Mouse (Mus musculus) ZHBTc4 (cell line): ENCODE data around the gene Hoxb9.

Experiments used
- DNase-seq: peaks from one replicate; pipeline ENCODE4 v3.0.0-alpha.2; 2011; ENCODE audit warnings: low read depth, low spot score

Hoxb9 gene

GRCm38 (mm10) chr11:96270996-96271540 lies at the start of gene Hoxb9:
Gene Hoxb9 (plus strand): TSS chr11:96271457.
- DNase-seq, result peak; percentile 55

GRCm38 (mm10) chr11:96223813-96224212 lies 47.4 kb upstream of the Hoxb9 start:
- DNase-seq, result peak; percentile 77

DNA sequence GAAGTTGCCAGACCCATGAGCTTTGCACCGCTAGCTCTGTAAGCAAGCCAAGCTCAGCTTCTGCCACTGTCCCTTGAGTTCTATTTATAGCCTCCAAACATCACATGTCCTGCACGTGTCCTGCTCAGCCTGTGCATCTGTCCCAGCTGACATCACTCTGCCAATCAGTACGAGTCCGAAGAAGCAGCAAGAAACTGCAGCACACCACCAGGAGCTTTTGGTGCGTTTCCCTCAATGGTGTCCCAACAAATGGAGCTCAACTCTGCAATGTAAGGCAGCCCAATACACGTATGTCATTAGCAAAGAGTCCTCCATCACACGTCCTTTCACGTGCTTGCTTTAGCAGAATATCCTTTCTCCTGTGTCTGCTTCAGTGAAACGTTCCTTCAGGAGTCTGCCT lies 43.6 kb upstream of the Hoxb9 start:
- DNase-seq, result peak; percentile 60

GRCm38 (mm10) chr11:96234906-96235305 lies 36.4 kb upstream of the Hoxb9 start:
- DNase-seq, result peak; percentile 84

DNA sequence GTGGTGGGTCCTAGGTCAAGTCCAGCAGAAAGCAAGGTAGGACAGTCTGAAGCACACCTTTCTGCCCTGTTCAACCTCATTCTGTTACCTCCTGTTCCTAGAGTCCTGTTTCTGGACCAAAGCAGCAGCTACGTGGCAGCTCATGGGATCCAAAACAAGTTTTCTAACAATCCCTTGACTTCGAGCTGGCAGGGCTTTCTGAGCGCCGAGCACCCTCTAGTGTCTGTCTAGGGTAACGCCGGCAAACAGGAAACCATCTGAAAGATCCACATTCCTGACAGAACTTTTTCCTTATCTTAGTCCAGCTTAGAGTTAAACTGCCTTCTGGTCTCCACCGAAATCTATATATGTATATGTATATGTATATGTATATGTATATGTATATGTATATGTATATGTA lies 31.0 kb upstream of the Hoxb9 start:
- peak; percentile 81 for DNase-seq

- DNase-seq, result peak; percentile 97
Observed at GRCm38 (mm10) chr11:96250901-96251300, 20.4 kb upstream of the Hoxb9 start.

DNA sequence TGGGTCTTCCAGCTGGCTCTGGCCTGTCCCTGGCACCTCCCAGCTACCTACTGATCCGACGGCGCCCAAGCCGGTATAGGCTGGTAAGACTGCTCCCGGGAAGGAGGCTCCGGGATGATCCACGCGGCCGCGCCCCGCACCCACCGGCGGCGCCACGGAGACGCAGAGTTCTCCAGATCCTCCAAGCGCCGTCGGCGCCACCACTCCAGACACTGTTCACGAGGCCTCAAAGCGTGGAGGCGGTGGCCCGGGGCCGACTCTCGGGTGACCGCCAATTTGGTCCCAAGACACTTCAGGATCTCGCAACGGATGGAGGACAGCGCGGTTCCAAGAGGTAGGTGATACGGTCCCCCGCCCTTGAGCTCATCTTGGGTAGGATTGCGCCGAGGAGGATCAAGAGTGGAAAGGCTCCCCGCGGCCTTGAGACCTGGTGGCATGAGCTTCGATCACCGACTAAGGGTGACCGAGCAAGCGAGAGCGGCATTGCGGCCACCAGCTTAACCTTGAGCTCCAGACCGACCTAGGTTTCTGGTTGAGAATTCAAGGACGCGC lies 19.7 kb upstream of the Hoxb9 start:
- DNase-seq, result peak; percentile 76

DNA sequence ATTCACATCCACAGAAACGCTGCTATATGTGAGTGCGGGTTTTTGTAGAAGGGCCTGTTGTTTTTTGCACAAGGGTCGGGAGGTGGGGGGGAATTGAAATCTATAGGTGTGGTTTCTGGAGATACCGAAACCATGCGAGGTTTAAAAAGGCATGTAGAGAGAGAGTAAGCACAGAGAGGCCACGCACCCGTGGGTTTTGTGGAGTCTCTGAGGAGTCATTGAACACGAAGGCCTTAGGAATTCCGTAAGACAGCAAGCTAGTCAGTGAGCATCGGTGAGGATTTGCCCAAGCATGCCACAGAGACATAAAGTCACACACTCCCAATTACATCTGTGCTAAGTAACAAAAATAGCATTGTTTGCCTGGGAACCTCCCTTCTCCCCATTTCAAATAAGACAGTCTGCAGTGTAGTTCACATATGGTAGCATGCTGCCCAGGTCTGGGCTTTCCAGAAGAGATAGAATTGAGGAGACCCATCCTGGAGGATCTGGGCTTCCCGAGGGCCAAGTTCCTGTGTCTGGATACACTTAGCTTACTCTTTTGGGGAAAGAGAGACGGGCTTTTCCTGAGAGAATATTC lies 18.6 kb upstream of the Hoxb9 start:
- no peak for DNase-seq

DNA sequence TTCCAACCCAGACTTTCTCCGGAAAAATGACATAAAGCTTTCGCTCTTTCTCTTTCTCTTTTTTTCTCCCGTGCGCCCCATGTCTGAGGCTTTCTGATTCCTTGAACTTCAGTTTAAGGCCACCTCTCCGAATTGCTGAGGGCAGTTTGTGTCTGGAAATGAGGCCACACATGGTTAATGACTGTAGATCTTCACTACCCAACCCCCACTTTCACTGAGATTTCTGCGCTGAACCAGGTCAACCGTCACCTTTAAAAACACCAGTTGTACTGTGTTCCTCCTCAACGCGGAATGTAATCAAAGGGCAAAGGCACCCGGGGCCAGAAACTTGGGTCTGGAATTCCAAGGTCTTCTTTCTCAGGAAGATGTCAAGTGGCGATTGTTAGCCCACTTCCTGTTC lies 17.0 kb upstream of the Hoxb9 start:
- peak; percentile 71 for DNase-seq

GRCm38 (mm10) chr11:96255111-96255995 lies 15.9 kb upstream of the Hoxb9 start:
- no peak for DNase-seq

GRCm38 (mm10) chr11:96255996-96256445 lies 15.2 kb upstream of the Hoxb9 start:
- peak; percentile 66 for DNase-seq

DNA sequence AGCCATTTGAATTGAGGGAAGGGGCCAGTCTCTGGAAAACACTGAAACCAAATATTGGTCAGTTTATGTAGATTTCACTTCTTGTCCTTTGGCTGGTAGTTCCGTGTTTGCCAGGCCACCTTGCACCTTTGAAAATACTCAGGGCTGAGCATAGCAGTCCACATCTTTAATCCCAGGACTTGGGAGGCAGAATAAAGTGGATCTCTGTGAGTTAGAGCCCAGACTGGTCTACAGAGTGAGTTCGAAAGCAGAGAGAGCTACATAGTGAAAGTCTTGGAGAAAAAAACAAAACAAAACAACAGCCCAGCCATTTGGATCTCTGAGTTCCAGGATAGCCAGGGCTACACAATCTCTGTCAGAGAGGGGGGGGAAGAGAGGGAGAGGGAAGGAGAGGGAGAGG lies 14.1 kb upstream of the Hoxb9 start:
- no peak for DNase-seq

DNA sequence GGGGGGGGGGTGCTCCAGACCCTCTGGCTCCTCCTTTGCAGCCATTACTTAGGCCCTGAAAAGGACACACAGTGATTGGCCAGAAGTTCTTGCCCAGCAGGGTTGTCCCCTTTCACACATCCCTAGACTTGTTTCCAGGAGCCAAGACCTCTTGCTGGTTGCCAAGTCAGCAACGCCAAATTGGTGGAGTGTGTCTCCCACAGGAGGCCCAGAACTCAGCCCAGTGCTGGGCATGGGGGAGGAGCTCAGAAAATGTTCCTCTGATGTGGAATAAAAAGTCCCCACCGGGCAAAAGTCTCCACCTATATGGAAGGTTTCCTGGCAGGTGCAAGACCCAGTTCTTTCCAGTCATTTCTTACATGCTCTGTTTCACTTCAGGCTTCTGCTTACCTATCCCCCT lies 12.2 kb upstream of the Hoxb9 start:
- DNase-seq, result no peak

GRCm38 (mm10) chr11:96259511-96259910 lies 11.7 kb upstream of the Hoxb9 start:
- no peak for DNase-seq

DNA sequence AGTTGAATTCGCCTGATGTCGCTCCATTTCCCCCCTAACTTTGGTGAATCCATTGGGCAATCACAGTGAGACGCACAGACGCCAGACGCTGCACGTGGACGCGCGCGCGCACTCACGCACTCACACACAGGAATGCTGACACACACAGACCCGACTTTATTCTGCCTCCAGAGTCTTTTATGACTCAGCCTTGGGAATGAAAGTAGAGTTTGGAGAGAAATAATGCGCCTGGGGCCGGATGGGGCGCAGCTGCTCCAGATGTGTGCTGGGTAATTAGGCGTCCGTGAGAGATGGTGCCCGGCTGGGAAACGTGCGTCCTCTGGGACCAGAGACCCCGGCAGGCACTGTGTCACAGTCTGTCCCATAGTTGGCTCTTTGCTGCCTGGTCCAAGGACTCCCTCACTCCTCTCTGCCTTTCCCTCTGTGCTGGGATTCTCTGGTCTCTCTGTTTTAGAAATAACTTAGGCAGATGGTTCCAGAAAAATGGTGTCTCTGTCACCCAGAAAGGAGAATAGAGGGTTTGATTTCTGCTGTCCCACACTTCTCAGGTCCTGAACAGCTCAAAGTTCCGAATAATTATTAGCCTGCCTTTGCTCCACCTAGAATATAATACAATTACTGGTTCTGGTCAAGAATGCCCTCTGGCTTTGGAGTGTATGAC lies 10.8 kb upstream of the Hoxb9 start:
- peak; percentile 69 for DNase-seq

- DNase-seq, result peak; percentile 87
Observed at GRCm38 (mm10) chr11:96261323-96261890, 9.8 kb upstream of the Hoxb9 start.

GRCm38 (mm10) chr11:96262262-96262830 lies 8.9 kb upstream of the Hoxb9 start:
- DNase-seq, result no peak

- DNase-seq, result no peak
Observed at GRCm38 (mm10) chr11:96263636-96264389, 7.4 kb upstream of the Hoxb9 start.

GRCm38 (mm10) chr11:96264390-96265020 lies 6.8 kb upstream of the Hoxb9 start:
- DNase-seq, result no peak

GRCm38 (mm10) chr11:96265954-96266353 lies 5.3 kb upstream of the Hoxb9 start:
- DNase-seq, result no peak
